Mouse (Mus musculus) thymus, adult 2 months (tissue): Measurements from ENCODE around the gene Atp8a2. TPM values are rescaled to one million over a fixed set of nuclear protein-coding genes. Genes with fewer than 3 reads are reported as not detected.
"Not testable (repeated sequence)": the region's sequence is repeated elsewhere in the genome, so short reads cannot be mapped to it uniquely, and the experiment has no call there.

ENCODE experiments used
- DNase-seq: peaks from one replicate; pipeline ENCODE4 v3.0.0; 2021
- H3K27ac ChIP-seq: fragments of 200-500 bp; 2 replicates; pipeline ENCODE4 v1.5.1; 2012; ENCODE audit warnings: low read length, control low read depth; ENCODE audit not compliant: control insufficient read depth, insufficient read depth
- H3K27me3 ChIP-seq: fragments of 200-500 bp; 2 replicates; pipeline ENCODE4 v1.6.1; 2012; ENCODE audit warnings: mild to moderate bottlenecking, low read length, moderate library complexity, mixed read lengths; ENCODE audit not compliant: control insufficient read depth, insufficient read depth
- H3K36me3 ChIP-seq: fragments of 200-500 bp; 2 replicates; pipeline ENCODE4 v1.6.1; 2012; ENCODE audit warnings: mild to moderate bottlenecking, low read length, moderate library complexity; ENCODE audit not compliant: control insufficient read depth, insufficient read depth
- H3K4me1 ChIP-seq: fragments of 200-500 bp; replicated peaks from 2 replicates; pipeline ENCODE4 v1.6.1; 2012; ENCODE audit warnings: low read length; ENCODE audit not compliant: control insufficient read depth, insufficient read depth
- H3K4me3 ChIP-seq: fragments of 200-500 bp; 2 replicates; pipeline ENCODE4 v1.5.1; 2012; ENCODE audit warnings: mild to moderate bottlenecking, low read length, control low read depth, moderate library complexity; ENCODE audit not compliant: control insufficient read depth, insufficient read depth
- CTCF ChIP-seq: fragments of 200-500 bp; IDR thresholded peaks from 2 replicates; pipeline ENCODE4 v1.5.1; 2012; ENCODE audit warnings: mild to moderate bottlenecking, control low read depth, low read length, moderate library complexity, borderline replicate concordance; ENCODE audit not compliant: control insufficient read depth, poor library complexity, insufficient read depth; ENCODE audit errors: extremely low read depth
- POLR2A ChIP-seq: fragments of 200-500 bp; IDR thresholded peaks from 2 replicates; pipeline ENCODE4 v1.6.1; 2012; ENCODE audit warnings: mild to moderate bottlenecking, low read length, control low read depth, moderate library complexity; ENCODE audit not compliant: control insufficient read depth, poor library complexity, insufficient read depth; ENCODE audit errors: extremely low read depth
- WGBS: fragments of 180-500 bp; shearing (Covaris S2); methylation state at CpG from one replicate; pipeline ENCODE4 v1.1.7; 2018; 5-methylcytosine and 5-hydroxymethylcytosine counted together
- polyA plus RNA-seq: library from polyadenylated mRNA; depleted of rRNA; stranded (reverse); fragments of >200 nt; gene quantifications from 2 replicates; pipeline ENCODE4 v1.2.3, GENCODE M21; 2012

The Atp8a2 gene
- polyA plus RNA-seq, 1 experiment: 0.38 TPM

DNA sequence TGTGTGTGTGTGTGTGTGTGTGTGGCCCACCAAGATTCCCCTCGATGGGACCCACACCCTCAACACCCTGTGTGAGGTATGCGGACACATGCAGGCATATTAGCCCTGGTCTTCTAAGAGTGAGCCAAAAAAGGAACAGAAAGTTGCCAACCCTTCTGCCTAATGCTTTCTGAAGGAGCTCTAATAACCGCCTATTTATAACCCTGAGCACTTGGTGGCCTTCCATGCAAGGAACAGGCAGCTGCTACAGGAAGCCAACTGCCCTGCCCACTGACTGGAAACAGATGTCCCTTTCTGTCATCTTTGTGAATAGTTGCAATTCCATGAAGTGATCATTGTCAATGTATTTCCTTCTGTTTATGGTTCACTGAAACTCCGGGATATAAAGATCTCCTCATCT, 475.0 kb downstream of the Atp8a2 start:
- no peaks in the 10 kb centered on the region for H3K27me3 ChIP-seq
- TF ChIP-seq CTCF: no peak
- TF ChIP-seq POLR2A: no peak
- H3K27ac ChIP-seq: no peak overlapping the region
- no peaks in the 10 kb centered on the region for H3K36me3 ChIP-seq
- 86% methylated on average over 4 of the region's 4 CpGs for WGBS
- H3K4me3 ChIP-seq: no peak overlapping the region
- no peaks in the 10 kb centered on the region for H3K4me1 ChIP-seq
- DNase-seq: no peak

DNA sequence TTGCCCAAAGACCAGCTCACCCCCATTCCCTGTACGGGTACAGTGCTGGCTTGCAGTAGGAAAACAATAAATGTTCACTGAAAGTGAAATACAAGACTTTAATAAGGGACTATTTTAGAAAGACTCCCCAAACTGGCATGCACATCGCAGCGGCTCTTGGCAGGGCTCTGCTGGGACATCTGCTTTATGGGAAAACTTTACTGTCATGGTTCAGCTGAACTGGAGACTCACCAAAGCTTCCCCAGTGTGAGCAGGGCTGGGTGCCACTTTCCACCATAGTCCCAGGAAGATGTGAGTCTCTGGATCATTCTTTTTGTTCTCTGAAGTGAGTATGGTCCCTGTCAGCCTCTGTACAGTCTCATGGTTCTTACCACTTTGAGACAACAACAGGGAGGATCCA, 475.6 kb downstream of the Atp8a2 start:
- H3K4me1 ChIP-seq: no peaks in the 10 kb centered on the region
- H3K36me3 ChIP-seq: no peaks in the 10 kb centered on the region
- no peaks in the 10 kb centered on the region for H3K27me3 ChIP-seq
- TF ChIP-seq POLR2A (no peak), CTCF (no peak)
- no peak overlapping the region for H3K27ac ChIP-seq
- no peak for DNase-seq
- H3K4me3 ChIP-seq: no peak overlapping the region
- 90% methylated on average over 3 of the region's 3 CpGs for WGBS

DNA sequence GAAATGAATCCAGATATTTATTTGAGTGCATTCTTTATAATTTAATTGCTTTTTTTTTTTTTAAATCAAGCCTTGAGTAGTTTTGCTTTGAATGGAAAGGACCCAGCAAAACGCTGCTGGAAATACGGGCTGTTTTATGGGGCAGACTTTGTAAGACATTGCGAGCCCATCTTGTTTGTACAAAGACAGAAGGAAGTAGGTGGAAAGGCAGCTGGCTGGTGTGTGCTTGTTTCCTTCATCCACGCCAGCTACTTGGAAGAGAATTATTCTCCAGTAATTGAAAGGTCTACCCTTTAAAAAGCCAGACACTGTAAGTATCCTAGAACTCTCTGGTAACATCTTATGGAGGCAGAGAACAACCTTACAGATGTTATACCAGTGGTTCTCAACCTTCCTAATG, 476.6 kb downstream of the Atp8a2 start:
- TF ChIP-seq CTCF: no peak
- TF ChIP-seq POLR2A: no peak
- WGBS: 95% methylated on average over 4 of the region's 4 CpGs
- no peaks in the 10 kb centered on the region for H3K4me1 ChIP-seq
- no peaks in the 10 kb centered on the region for H3K36me3 ChIP-seq
- no peaks in the 10 kb centered on the region for H3K27me3 ChIP-seq
- H3K27ac ChIP-seq: no peak overlapping the region
- H3K4me3 ChIP-seq: no peak overlapping the region
- no peak for DNase-seq

DNA sequence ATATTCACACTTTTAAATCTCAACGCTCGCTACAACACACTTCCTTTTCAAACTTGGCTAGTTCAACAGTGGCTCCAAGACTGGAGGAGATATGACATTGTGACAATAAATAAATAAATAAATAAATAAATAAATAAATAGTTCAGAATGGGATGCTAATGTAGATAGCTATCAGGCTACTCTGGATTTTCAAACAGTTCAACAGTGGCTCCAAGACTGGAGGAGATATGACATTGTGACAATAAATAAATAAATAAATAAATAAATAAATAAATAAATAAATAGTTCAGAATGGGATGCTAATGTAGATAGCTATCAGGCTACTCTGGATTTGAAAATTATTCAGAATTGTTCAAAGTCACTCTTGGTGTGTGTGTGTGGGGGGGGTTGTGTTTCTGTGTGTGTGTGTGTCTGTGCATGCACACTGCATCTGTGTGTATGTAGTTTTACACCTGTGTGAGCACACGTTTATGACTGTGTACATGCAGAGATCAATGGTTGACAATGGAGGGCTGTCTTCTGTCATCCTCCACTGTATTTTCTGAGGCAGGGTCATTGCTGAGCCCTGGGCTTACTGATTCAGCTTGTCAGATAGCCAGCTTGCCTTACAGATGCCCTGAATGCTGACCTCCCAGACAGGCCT, 480.4 kb downstream of the Atp8a2 start:
- H3K4me1 ChIP-seq, H3K27ac ChIP-seq, H3K27me3 ChIP-seq, H3K4me3 ChIP-seq, H3K36me3 ChIP-seq, DNase-seq: not testable (repeated sequence)
- WGBS: 93% methylated on average over 3 of the region's 3 CpGs

DNA sequence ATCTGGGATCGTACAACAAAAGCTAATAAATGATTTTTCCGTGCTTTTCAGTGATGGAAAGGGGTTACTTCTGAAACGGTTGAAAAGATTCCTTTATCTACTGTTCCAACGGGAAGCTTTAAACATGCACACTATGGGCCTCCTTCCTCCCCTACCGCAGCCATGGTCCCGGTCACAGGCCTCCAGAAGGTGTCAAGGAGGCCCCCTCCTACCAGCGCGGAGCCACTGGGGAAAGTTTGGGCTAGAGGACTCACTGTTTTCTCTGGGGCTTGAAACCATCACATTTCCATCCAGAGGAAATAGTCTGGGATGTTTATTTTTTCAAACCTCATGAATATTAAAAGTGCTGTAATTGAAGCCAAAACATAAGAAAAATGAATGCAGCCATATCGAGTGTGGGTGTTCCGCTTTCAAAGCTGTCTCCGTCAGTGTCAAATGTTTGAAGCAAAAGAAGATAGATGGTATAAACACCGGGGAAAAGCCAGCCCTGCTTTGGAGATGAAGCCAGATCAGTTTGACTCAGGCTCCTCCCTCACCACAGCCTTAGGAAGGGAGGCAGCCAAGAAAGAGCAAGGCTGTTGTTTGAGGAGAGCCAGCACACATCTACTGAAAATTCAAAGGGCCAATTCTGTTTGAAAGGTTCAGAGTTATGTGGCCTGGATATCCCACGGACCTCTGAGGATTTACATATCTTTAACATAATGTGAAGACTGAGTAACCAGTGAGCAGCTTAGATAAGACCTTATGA, 481.1 kb downstream of the Atp8a2 start:
- no peaks in the 10 kb centered on the region for H3K4me1 ChIP-seq
- H3K4me3 ChIP-seq: no peak overlapping the region
- no peak overlapping the region for H3K27ac ChIP-seq
- no peak for TF ChIP-seq CTCF
- no peak for TF ChIP-seq POLR2A
- no peaks in the 10 kb centered on the region for H3K27me3 ChIP-seq
- 79% methylated on average over 13 of the region's 13 CpGs for WGBS
- no peaks in the 10 kb centered on the region for H3K36me3 ChIP-seq
- no peak for DNase-seq

DNA sequence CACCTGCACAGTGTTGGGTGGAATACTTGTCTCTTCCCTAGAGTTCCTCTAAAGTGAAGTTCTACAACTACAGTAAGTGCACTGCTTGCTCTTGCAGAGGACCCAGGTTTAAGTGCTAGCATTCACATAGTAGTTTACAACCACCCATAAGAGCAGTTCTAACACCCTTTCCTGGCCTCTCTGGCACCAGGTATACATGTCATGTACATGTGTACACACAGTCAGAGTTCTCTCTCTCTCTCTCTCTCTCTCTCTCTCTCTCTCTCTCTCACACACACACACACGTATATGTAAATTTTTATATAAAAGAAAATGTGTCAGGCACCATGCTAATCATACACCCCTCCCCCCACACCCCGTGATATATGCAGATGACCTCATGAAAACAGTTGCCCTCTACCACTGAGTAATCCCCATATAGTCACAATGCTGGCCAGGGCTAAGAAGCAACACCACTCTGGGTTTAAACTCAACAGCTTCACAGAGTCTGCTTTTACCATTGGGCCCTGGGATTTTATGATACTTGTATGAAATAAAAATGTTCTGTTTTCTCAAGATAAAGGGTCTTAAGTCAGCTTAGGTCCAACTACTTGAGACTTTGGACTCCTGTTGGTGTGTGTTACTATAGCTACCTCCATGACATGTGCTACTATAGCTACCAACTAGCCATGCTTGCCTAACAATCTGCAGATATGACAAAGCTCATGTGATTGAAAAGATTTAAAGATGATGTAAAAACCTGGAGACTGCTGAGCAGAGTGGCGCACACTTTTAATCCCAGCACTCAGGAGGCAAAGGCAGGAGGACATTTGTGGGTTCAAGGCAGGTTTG, 487.3 kb downstream of the Atp8a2 start:
- Histone ChIP-seq H3K36me3 (no peaks in the 10 kb centered on the region), H3K27ac (no peak overlapping the region), H3K4me1 (no peaks in the 10 kb centered on the region), H3K27me3 (no peaks in the 10 kb centered on the region), H3K4me3 (no peak overlapping the region)
- no peak for DNase-seq
- no peak for TF ChIP-seq CTCF
- no peak for TF ChIP-seq POLR2A
- 93% methylated on average over 3 of the region's 3 CpGs for WGBS

DNA sequence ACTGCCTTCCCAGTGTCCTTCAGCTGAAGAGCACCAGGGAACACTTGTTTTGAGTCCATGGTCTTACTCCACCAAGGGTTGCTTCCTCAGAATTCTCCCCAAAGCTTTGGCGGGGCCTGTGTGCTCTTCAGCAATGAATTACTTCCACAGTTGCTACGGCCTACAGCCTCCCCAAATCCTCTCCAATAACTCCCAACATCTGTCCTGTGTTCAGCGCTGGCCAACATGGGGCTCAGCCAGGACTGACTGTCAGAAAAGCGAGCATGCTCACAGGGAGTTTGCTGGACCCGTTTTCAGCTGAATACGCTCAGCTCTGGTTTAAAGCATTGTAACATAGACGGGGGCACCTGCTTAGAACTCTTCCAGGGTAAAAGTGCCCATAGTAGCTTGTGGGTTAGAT, 489.0 kb downstream of the Atp8a2 start:
- Histone ChIP-seq H3K4me3 (no peak overlapping the region), H3K27me3 (no peaks in the 10 kb centered on the region), H3K27ac (no peak overlapping the region), H3K36me3 (no peaks in the 10 kb centered on the region), H3K4me1 (no peaks in the 10 kb centered on the region)
- TF ChIP-seq POLR2A (no peak), CTCF (no peak)
- DNase-seq: no peak
- WGBS: 93% methylated on average over 7 of the region's 7 CpGs
